Mouse (Mus musculus) heart, embryonic 12.5 days (tissue): ENCODE measurements around the gene Cacna1g. TPM values are rescaled to one million over a fixed set of nuclear protein-coding genes. Genes with fewer than 3 reads are reported as not detected.
A peak's percentile ranks its signal among the peaks of the same experiment; 100 is the strongest.

Experiments used
- ATAC-seq: fragments of 200-750 bp; cut with Nextera tagmentation; 2 replicates; pipeline ENCODE4 v1.8.0; 2017; ENCODE audit warnings: moderate TSS enrichment, moderate library complexity; ENCODE audit not compliant: insufficient number of reproducible peaks, low FRiP score
- H3K27ac ChIP-seq: fragments of 300-500 bp; sonication (generic); 2 replicates; pipeline ENCODE4 v1.5.1; 2016; ENCODE audit warnings: mild to moderate bottlenecking, moderate library complexity; ENCODE audit not compliant: poor library complexity, severe bottlenecking
- H3K27me3 ChIP-seq: fragments of 300-500 bp; sonication (generic); replicated peaks from 2 replicates; pipeline ENCODE4 v1.6.1; 2016; ENCODE audit warnings: mild to moderate bottlenecking, moderate library complexity
- H3K36me3 ChIP-seq: fragments of 300-500 bp; sonication (generic); 2 replicates; pipeline ENCODE4 v1.6.1; 2016; ENCODE audit warnings: mild to moderate bottlenecking, moderate library complexity
- H3K4me1 ChIP-seq: fragments of 300-500 bp; sonication (generic); replicated peaks from 2 replicates; pipeline ENCODE4 v1.6.1; 2016; ENCODE audit warnings: mild to moderate bottlenecking
- H3K4me2 ChIP-seq: fragments of 300-500 bp; sonication (generic); 2 replicates; pipeline ENCODE4 v1.6.1; 2016; ENCODE audit warnings: mild to moderate bottlenecking, moderate library complexity
- H3K4me3 ChIP-seq: fragments of 300-500 bp; sonication (generic); 2 replicates; pipeline ENCODE4 v1.5.1; 2016; ENCODE audit warnings: mild to moderate bottlenecking
- H3K9ac ChIP-seq: fragments of 300-500 bp; sonication (generic); 2 replicates; pipeline ENCODE4 v1.6.1; 2016; ENCODE audit warnings: mild to moderate bottlenecking, moderate library complexity
- H3K9me3 ChIP-seq: fragments of 300-500 bp; sonication (generic); replicated peaks from 2 replicates; pipeline ENCODE4 v1.6.1; 2016; ENCODE audit warnings: mild to moderate bottlenecking, moderate library complexity
- WGBS: fragments of 180-500 bp; shearing (Covaris S2); methylation state at CpG from one replicate; pipeline ENCODE4 v1.1.7; 2016; 5-methylcytosine and 5-hydroxymethylcytosine counted together
- polyA plus RNA-seq: library from polyadenylated mRNA; unstranded; fragments of >200 nt; fragmentation: Nextera tagmentation; extraction: Ambion mirVana; gene quantifications from 2 replicates; pipeline ENCODE4 v1.2.1, GENCODE M21; 2016

The Cacna1g gene
- polyA plus RNA-seq, 1 experiment from 2014 or later: 2.7 TPM

- Histone ChIP-seq H3K4me2 (no peak overlapping the region), H3K36me3 (no peaks in the 10 kb centered on the region), H3K27ac (no peak overlapping the region), H3K9me3 (no peaks in the 10 kb centered on the region), H3K4me3 (no peak overlapping the region), H3K27me3 (peaks cover 36% of the 10 kb centered on the region; the same call in 1 of the 2 replicates), H3K9ac (no peak overlapping the region), H3K4me1 (peaks cover 49% of the 10 kb centered on the region)
- 60% methylated on average over 4 of the region's 4 CpGs for whole genome bisulfite sequencing
- no peak for ATAC-seq
These were observed 28.7 kb downstream of the Cacna1g start for GRCm38 (mm10) chr11:94445300-94445699.

GRCm38 (mm10) chr11:94444829-94445228 is 29.2 kb downstream of the Cacna1g start:
- Histone ChIP-seq H3K9ac (no peak overlapping the region), H3K27ac (no peak overlapping the region), H3K4me2 (no peak overlapping the region), H3K4me3 (no peak overlapping the region), H3K4me1 (peaks cover 45% of the 10 kb centered on the region), H3K27me3 (peaks cover 37% of the 10 kb centered on the region), H3K36me3 (no peaks in the 10 kb centered on the region), H3K9me3 (no peaks in the 10 kb centered on the region)
- WGBS: 75% methylated on average over 5 of the region's 5 CpGs
- ATAC-seq: no peak

GRCm38 (mm10) chr11:94441752-94442151 is 32.2 kb downstream of the Cacna1g start:
- WGBS: 61% methylated on average over 9 of the region's 9 CpGs
- Histone ChIP-seq H3K36me3 (no peaks in the 10 kb centered on the region), H3K9ac (no peak overlapping the region)

GRCm38 (mm10) chr11:94441122-94441521 is 32.9 kb downstream of the Cacna1g start:
- WGBS: 40% methylated on average over 7 of the region's 7 CpGs
- ATAC-seq: peak; percentile 34; the same call in 1 of the 2 replicates
- H3K4me2 ChIP-seq: 0 out of 2 replicates have a peak overlapping the region, but pooled peaks have one; percentile 2
- peaks cover 44% of the 10 kb centered on the region for H3K27me3 ChIP-seq
- H3K27ac ChIP-seq: peak overlapping the region; percentile 52; the same call in 1 of the 2 replicates
- H3K9ac ChIP-seq: no peak overlapping the region
- no peak overlapping the region for H3K4me3 ChIP-seq
- no peaks in the 10 kb centered on the region for H3K9me3 ChIP-seq
- H3K36me3 ChIP-seq: no peaks in the 10 kb centered on the region
- H3K4me1 ChIP-seq: peaks cover 28% of the 10 kb centered on the region

More at GRCm38 (mm10) chr11:94441752-94442151, 32.2 kb downstream of the Cacna1g start:
- ATAC-seq: no peak
- H3K9me3 ChIP-seq: no peaks in the 10 kb centered on the region
- H3K4me2 ChIP-seq: no peak overlapping the region
- peaks cover 28% of the 10 kb centered on the region for H3K4me1 ChIP-seq
- H3K4me3 ChIP-seq: no peak overlapping the region
- peak overlapping the region; percentile 52; the same call in 1 of the 2 replicates for H3K27ac ChIP-seq
- H3K27me3 ChIP-seq: peaks cover 48% of the 10 kb centered on the region

- Histone ChIP-seq H3K27ac (no peak overlapping the region), H3K9me3 (no peaks in the 10 kb centered on the region)
- 89% methylated on average over 6 of the region's 6 CpGs for WGBS
These were observed 33.6 kb downstream of the Cacna1g start for GRCm38 (mm10) chr11:94440421-94440820.

GRCm38 (mm10) chr11:94429011-94429651 is 44.9 kb downstream of the Cacna1g start:
- Histone ChIP-seq H3K36me3 (no peaks in the 10 kb centered on the region), H3K4me3 (no peak overlapping the region), H3K27ac (peak overlapping the region; percentile 67), H3K9me3 (no peaks in the 10 kb centered on the region), H3K9ac (no peak overlapping the region), H3K4me1 (peaks cover 55% of the 10 kb centered on the region), H3K4me2 (peak overlapping the region; percentile 44), H3K27me3 (peaks cover 55% of the 10 kb centered on the region)
- no peak for ATAC-seq
- 14% methylated on average over 9 of the region's 9 CpGs for WGBS

More at GRCm38 (mm10) chr11:94440421-94440820, 33.6 kb downstream of the Cacna1g start:
- ATAC-seq: no peak
- Histone ChIP-seq H3K4me1 (peaks cover 28% of the 10 kb centered on the region), H3K36me3 (no peaks in the 10 kb centered on the region), H3K27me3 (peaks cover 37% of the 10 kb centered on the region), H3K4me3 (no peak overlapping the region), H3K9ac (no peak overlapping the region), H3K4me2 (no peak overlapping the region)

GRCm38 (mm10) chr11:94428091-94428835 is 45.7 kb downstream of the Cacna1g start:
- H3K4me1 ChIP-seq: peaks cover 48% of the 10 kb centered on the region
- peak; percentile 80 for ATAC-seq
- peak overlapping the region; percentile 67 for H3K27ac ChIP-seq
- no peak overlapping the region for H3K4me3 ChIP-seq
- H3K9me3 ChIP-seq: no peaks in the 10 kb centered on the region
- H3K36me3 ChIP-seq: no peaks in the 10 kb centered on the region
- peak overlapping the region; percentile 34; the same call in 1 of the 2 replicates for H3K9ac ChIP-seq
- peak overlapping the region; percentile 44 for H3K4me2 ChIP-seq
- peaks cover 55% of the 10 kb centered on the region for H3K27me3 ChIP-seq
- 6% methylated on average over 4 of the region's 4 CpGs for WGBS

GRCm38 (mm10) chr11:94425656-94426055 is 48.3 kb downstream of the Cacna1g start:
- no peak overlapping the region for H3K4me3 ChIP-seq
- ATAC-seq: no peak
- H3K4me2 ChIP-seq: no peak overlapping the region
- no peaks in the 10 kb centered on the region for H3K36me3 ChIP-seq
- H3K9ac ChIP-seq: no peak overlapping the region
- 53% methylated on average over 14 of the region's 14 CpGs for WGBS
- peaks cover 48% of the 10 kb centered on the region for H3K4me1 ChIP-seq
- no peaks in the 10 kb centered on the region for H3K9me3 ChIP-seq
- H3K27me3 ChIP-seq: peaks cover 43% of the 10 kb centered on the region
- H3K27ac ChIP-seq: no peak overlapping the region

- WGBS: 47% methylated on average over 5 of the region's 5 CpGs
- Histone ChIP-seq H3K27ac (no peak overlapping the region), H3K9me3 (no peaks in the 10 kb centered on the region), H3K4me3 (no peak overlapping the region), H3K27me3 (peaks cover 40% of the 10 kb centered on the region), H3K9ac (no peak overlapping the region), H3K4me2 (no peak overlapping the region), H3K36me3 (no peaks in the 10 kb centered on the region), H3K4me1 (peaks cover 47% of the 10 kb centered on the region)
- no peak for ATAC-seq
These were observed 48.8 kb downstream of the Cacna1g start for GRCm38 (mm10) chr11:94425215-94425614.

GRCm38 (mm10) chr11:94424380-94424779 is 49.6 kb downstream of the Cacna1g start:
- Histone ChIP-seq H3K27me3 (peaks cover 45% of the 10 kb centered on the region), H3K4me1 (peaks cover 45% of the 10 kb centered on the region), H3K9ac (no peak overlapping the region), H3K36me3 (no peaks in the 10 kb centered on the region), H3K27ac (no peak overlapping the region), H3K4me3 (no peak overlapping the region), H3K9me3 (no peaks in the 10 kb centered on the region), H3K4me2 (no peak overlapping the region)
- 43% methylated on average over 15 of the region's 15 CpGs for WGBS
- no peak for ATAC-seq

- H3K36me3 ChIP-seq: no peaks in the 10 kb centered on the region
- WGBS: 59% methylated on average over 5 of the region's 5 CpGs
- ATAC-seq: no peak
- H3K9ac ChIP-seq: no peak overlapping the region
- no peak overlapping the region for H3K27ac ChIP-seq
- no peaks in the 10 kb centered on the region for H3K9me3 ChIP-seq
- peaks cover 45% of the 10 kb centered on the region for H3K4me1 ChIP-seq
- no peak overlapping the region for H3K4me3 ChIP-seq
- H3K4me2 ChIP-seq: no peak overlapping the region
- peaks cover 50% of the 10 kb centered on the region for H3K27me3 ChIP-seq
These were observed 50.1 kb downstream of the Cacna1g start for GRCm38 (mm10) chr11:94423855-94424254.
